In genomic region chrX:100508164-100508563, GRCm38 (mm10) we compare ENCODE assay signal across 25 mouse cellular contexts. TPM values are rescaled to one million over a fixed set of nuclear protein-coding genes. Genes with fewer than 3 reads are reported as not detected.
"Had no signal": no experiment of that assay in that cellular context is flagged by ENCODE, and none has a peak within 500 bp of the region (broad histone marks: within the 10 kb centered on the region; RNA-seq: fewer than 3 reads in every experiment).

No protein-coding gene starts in this region.

- H3K4me2 ChIP-seq: limb, embryonic 13.5 days; liver, embryonic 13.5 days; lung, embryonic 14.5 days; midbrain, embryonic 12.5 days; midbrain, embryonic 15.5 days; neural tube, embryonic 12.5 days; neural tube, embryonic 15.5 days; stomach, embryonic 15.5 days had no signal

- DNase-seq: kidney, adult 11 months; kidney, adult 9 months; kidney, postnatal 25 days; layer of hippocampus, adult 9-11 months; liver; liver, embryonic 13.5 days; lung, embryonic 14.5 days; right cerebral cortex, adult 18-20 months; right cerebral cortex, postnatal 25 days; spleen, adult 18-20 months; thymus, adult 18-20 months; thymus, postnatal 36 days had no signal

- H3K27me3 ChIP-seq: neural tube, embryonic 12.5 days; neural tube, embryonic 15.5 days; stomach, embryonic 15.5 days had no signal

- H3K4me1 ChIP-seq: limb, embryonic 10.5 days; limb, embryonic 13.5 days; liver, embryonic 13.5 days; midbrain, embryonic 12.5 days; midbrain, embryonic 15.5 days; neural tube, embryonic 12.5 days; neural tube, embryonic 15.5 days; stomach, embryonic 15.5 days had no signal

- H3K4me3 ChIP-seq: layer of hippocampus, adult 2 months; limb, embryonic 10.5 days; limb, embryonic 13.5 days; liver, embryonic 13.5 days; midbrain, embryonic 12.5 days; midbrain, embryonic 15.5 days; neural tube, embryonic 12.5 days; neural tube, embryonic 15.5 days; stomach, embryonic 15.5 days had no signal

- H3K27ac ChIP-seq: layer of hippocampus, adult 2 months; limb, embryonic 10.5 days; limb, embryonic 13.5 days; liver, embryonic 13.5 days; midbrain, embryonic 12.5 days; midbrain, embryonic 15.5 days; neural tube, embryonic 12.5 days; neural tube, embryonic 15.5 days; stomach, embryonic 15.5 days had no signal

- H3K36me3 ChIP-seq: midbrain, embryonic 12.5 days; midbrain, embryonic 15.5 days; neural tube, embryonic 12.5 days; stomach, embryonic 15.5 days had no signal

- H3K9ac ChIP-seq: limb, embryonic 13.5 days; liver, embryonic 13.5 days; lung, embryonic 14.5 days; midbrain, embryonic 12.5 days; midbrain, embryonic 15.5 days; neural tube, embryonic 12.5 days; neural tube, embryonic 15.5 days; stomach, embryonic 15.5 days had no signal

- H3K9me3 ChIP-seq: limb, embryonic 10.5 days; limb, embryonic 13.5 days; liver, embryonic 13.5 days; midbrain, embryonic 12.5 days; midbrain, embryonic 15.5 days; neural tube, embryonic 12.5 days; neural tube, embryonic 15.5 days; stomach, embryonic 15.5 days had no signal

RNA-seq across cellular contexts. Expression of gene Dgat2l6, which starts 16.5 kb away (rescaled TPM):
- polyA plus RNA-seq: kidney, embryonic 16.5 days; large intestine, adult 2 months; limb, embryonic 10.5 days; limb, embryonic 13.5 days; liver, embryonic 13.5 days; liver, embryonic 16.5 days; lung, embryonic 14.5 days; lung, postnatal 0 days; midbrain, embryonic 12.5 days; neural tube, embryonic 12.5 days; neural tube, embryonic 15.5 days; stomach, embryonic 15.5 days; urinary bladder, adult 2 months had no signal
